Mouse (Mus musculus) left cerebral cortex, postnatal 10 days (tissue): ENCODE data around the gene Fcrl5. TPM values are rescaled to one million over a fixed set of nuclear protein-coding genes. Genes with fewer than 3 reads are reported as not detected.

Experiments
- DNase-seq, 2 experiments: peaks; one replicate each; pipeline ENCODE4 v3.0.0; 2021 to 2022; ENCODE audit warnings: low spot score in 2 of 2, mixed read lengths in 1 of 2; ENCODE audit errors: extremely low spot score in 1 of 2
- intact Hi-C: fragments of 180-260 bp; cut with DNase I; formaldehyde crosslinking; loops from one replicate; pipeline ENCODE4 v1.15.1; 2025
- total RNA-seq, 2 experiments: library from RNA; stranded (reverse); gene quantifications; 2 replicates each; pipeline ENCODE4 v1.2.3; 2021

Gene Fcrl5
- total RNA-seq, 2 experiments from 2014 or later, result 0.73 to 0.75 TPM

GRCm38 (mm10) chr3:87498266-87498665, 62.7 kb downstream of the Fcrl5 start:
- no peak for DNase-seq
- intact Hi-C loops, result no loop called here

DNA sequence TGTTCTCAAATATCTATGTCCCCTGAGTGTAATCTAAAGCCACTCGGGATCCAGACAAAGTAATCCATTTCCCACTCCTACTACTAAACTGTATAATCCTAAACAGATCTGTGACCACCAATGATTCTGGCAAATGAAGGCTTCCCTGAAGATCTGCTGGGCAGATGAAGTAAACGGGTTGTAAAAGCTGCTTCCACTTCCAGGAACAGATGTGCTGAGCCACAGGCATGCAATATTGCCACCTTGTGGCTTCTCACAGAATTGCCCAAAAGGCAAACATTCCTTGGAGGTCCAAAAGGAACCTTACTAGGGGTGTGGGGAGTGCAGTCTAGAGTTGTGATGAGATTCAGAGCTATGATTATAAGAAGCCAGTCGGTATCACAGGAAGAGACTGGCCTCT, 63.5 kb downstream of the Fcrl5 start:
- peak; percentile 63 to 77 for DNase-seq
- intact Hi-C loops, result no loop called here

GRCm38 (mm10) chr3:87500088-87501055, 64.8 kb downstream of the Fcrl5 start:
- intact Hi-C loops, result loop anchor here (2.0 to 5.0 kb wide), 4 partner anchors 176 to 468 kb away; no protein-coding TSS in a partner anchor
- peak in 1 of 2 experiments; percentile 30 for DNase-seq

DNA sequence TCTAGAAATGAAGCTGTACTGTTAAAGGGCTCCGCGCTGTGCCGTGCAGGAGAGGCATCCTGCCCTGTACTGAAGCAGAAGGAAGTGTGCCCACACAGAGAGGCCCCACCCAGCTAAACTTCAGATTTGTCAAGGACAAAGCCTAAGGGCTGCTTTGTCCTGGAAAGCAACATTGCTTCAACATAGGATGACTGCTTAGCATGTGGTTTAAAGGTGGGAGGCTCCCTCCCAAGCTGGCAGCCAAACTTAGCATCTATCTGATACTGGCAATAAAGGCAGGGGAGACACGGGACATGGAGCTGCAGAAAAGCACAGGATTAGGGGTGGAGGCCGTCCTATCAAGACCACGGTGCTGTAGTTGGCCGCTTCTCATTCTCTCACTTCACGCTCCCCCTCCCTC, 65.6 kb downstream of the Fcrl5 start:
- no peak for DNase-seq
- intact Hi-C loops, result loop anchor here (2.0 to 5.0 kb wide), 4 partner anchors 176 to 469 kb away; no protein-coding TSS in a partner anchor

DNA sequence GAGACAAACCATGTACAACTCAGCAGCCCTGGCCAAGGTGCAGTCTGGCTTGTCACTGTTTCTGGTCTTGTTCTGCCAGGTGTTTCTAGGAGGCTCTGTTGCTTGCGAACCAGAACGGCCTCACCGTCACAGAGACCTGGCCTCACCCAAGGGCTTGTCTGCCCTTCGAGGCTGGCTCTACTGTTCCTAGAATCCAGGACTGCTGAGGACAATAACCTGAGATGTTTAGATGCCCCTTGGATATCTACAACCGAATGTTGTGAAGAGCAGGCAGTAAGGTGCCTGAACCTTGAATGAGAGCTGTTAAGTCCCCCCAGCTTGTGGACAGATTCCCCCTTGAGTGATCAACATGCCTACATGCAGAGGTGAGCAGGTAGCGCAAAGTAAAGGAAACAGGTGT, 67.2 kb downstream of the Fcrl5 start:
- intact Hi-C loops, result loop anchor here (5.0 kb wide), 2 partner anchors 410 to 470 kb away; no protein-coding TSS in a partner anchor
- DNase-seq, result no peak

DNA sequence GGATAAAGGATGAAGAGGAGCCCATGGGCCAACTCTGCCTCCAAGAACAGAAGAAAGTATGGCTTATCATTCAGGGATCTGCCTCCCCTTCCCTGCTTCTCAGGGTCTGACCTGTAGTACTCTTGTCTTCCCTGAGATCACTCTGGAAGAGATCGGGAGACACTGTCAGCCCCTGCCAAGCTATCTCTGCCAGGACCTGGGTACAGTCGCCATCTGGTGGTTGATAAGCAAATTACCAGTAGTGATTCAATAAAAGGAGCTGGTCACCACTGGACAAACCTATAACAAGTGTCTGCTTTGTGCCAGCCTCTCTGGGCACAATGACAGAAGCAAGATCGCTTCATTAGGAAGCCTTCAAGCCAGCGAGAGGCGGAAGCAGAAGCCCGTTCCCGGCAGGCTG, 68.8 kb downstream of the Fcrl5 start:
- intact Hi-C loops, result loop anchor here (5.0 kb wide), 2 partner anchors 412 to 472 kb away; no protein-coding TSS in a partner anchor
- peak in 1 of 2 experiments; percentile 42 for DNase-seq

DNA sequence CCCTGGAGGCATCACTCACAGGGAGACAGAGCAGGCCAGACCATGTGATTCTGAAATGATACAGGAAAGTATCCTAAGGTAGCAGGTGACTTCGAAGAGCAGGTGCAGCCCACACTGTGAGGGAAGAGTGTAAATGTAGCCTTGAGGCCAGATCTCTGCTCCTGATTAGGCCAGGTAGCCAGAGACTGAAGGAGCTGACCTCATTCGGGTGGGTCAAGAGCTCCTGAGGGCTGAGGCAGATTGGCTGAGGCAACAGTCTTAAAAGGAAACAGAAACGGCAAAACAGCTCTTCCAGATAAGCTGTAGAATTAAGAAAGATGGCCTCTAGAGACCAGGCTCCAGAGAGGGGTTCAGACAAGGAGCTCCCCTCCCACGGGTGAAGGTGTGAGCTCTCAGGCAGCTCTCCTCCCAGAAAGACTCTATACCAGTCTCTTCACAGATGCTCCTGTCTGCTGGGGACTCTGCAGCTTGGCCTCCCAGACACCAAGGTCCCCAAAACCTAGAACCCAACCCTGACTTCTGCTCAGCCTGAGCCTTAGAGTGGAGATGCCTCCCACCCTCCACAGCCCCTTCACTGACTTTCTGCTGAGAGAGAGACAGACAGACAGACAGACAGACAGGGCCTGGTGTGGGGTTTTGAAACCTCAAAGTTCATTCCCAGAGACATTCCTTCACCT, 69.3 kb downstream of the Fcrl5 start:
- DNase-seq, result no peak
- intact Hi-C loops, result loop anchor here (5.0 kb wide), 2 partner anchors 413 to 473 kb away; no protein-coding TSS in a partner anchor

GRCm38 (mm10) chr3:87506456-87507416, 71.2 kb downstream of the Fcrl5 start:
- no peak for DNase-seq
- intact Hi-C loops, result no loop called here

DNA sequence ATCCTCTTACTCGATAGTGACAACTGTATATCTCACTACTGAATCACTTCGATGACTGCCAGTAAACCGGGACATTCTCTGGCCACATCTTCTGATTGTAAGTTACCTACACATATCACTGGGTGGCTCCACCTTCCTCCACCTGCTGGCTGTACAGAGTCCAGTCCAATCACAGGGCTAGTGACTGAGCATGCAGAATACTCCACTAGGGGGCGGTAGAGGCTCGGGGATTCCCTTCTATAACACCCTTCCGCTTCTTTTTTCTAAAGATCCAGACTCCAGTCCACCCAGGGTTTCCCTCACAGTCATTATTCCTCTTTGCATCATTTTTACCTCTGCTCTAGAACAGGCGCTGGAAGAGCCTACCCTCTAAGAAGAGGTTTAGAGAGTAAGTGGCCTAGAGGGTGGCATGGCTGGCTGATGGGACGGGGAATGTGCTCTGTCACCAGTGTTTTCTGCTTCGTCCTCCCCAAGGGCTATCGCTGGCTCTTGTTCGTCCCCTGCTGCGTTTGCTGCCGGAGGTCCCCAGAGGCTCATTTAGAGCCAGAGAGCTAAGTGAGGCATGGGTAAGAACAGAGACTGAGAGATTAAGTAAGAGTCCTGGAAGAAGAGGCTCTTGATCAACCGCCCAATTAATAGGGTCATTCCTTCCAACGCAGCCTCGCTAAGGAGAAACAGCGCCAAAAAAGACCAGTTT, 72.8 kb downstream of the Fcrl5 start:
- intact Hi-C loops, result loop anchor here (1.0 kb wide), 1 partner anchor 55 kb away; no protein-coding TSS in a partner anchor
- peak; percentile 64 to 86 for DNase-seq

DNA sequence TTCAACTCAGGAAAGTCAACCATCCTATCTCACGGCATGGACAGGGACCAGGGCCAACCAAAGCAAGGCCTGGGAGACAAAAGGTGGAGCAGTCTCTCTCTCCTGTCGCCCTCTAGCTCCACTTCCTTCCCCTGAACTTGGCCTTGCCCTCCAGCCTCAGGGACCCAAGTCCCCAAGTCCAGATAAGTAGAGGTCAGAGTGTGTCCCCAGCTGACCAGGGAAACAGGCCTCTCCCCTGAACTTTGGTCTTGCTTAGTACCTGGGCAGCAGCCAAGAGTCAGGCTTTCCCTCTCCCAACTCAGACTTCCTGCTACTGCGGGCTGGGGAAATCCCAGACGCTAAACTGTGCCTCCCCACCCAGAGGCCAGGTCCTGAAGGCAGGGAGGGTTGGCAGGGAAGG, 73.5 kb downstream of the Fcrl5 start:
- peak in 1 of 2 experiments; percentile 61 for DNase-seq
- intact Hi-C loops, result no loop called here

GRCm38 (mm10) chr3:87510832-87511231, 75.3 kb downstream of the Fcrl5 start:
- intact Hi-C loops, result no loop called here
- DNase-seq, result no peak

GRCm38 (mm10) chr3:87511971-87512765, 76.6 kb downstream of the Fcrl5 start:
- intact Hi-C loops, result no loop called here
- no peak for DNase-seq

- intact Hi-C loops, result no loop called here
- DNase-seq, result peak in 1 of 2 experiments; percentile 66
Observed at GRCm38 (mm10) chr3:87515567-87516081, 80.1 kb downstream of the Fcrl5 start.

GRCm38 (mm10) chr3:87518425-87518824, 82.9 kb downstream of the Fcrl5 start:
- intact Hi-C loops, result no loop called here
- no peak for DNase-seq

DNA sequence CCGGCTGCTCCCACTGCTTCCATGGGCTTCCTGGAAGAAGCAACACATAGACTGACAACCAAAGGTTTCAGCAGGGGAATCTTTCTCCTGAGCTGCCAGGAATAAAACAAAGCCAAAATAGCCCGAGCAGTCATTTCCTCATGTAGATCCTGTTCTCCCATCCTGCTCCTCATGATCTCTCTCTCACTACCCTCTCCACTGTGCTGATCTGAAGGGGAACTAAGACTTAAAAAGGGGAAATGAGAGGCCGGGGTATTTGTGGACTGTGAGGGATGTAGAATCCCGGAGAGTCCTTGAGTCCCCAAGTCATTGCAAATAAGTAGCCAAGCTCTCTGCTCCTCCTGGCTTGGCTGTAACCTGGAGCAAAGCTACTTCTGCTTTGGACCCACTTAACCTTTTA, 85.6 kb downstream of the Fcrl5 start:
- intact Hi-C loops, result no loop called here
- DNase-seq, result no peak

GRCm38 (mm10) chr3:87521833-87522232, 86.3 kb downstream of the Fcrl5 start:
- no peak for DNase-seq
- intact Hi-C loops, result no loop called here

- no peak for DNase-seq
- intact Hi-C loops, result no loop called here
Observed at GRCm38 (mm10) chr3:87523701-87524100, 88.1 kb downstream of the Fcrl5 start.
